Mouse (Mus musculus) kidney, postnatal 0 days (tissue): Measurements from ENCODE around the gene Rnasek. TPM values are rescaled to one million over a fixed set of nuclear protein-coding genes. Genes with fewer than 3 reads are reported as not detected.
A peak's percentile ranks its signal among the peaks of the same experiment; 100 is the strongest.

Experiments used
- ATAC-seq: fragments of 200-750 bp; cut with Nextera tagmentation; replicated peaks from 2 replicates; pipeline ENCODE4 v1.8.0; 2017; ENCODE audit warnings: low read depth, moderate number of reproducible peaks, moderate TSS enrichment, moderate library complexity; ENCODE audit not compliant: low FRiP score
- DNase-seq: peaks from one replicate; pipeline ENCODE4 v3.0.0-alpha.2; 2016; ENCODE audit warnings: low spot score
- H3K27ac ChIP-seq: fragments of 300-500 bp; sonication (generic); 2 replicates; pipeline ENCODE4 v1.5.1; 2014; ENCODE audit warnings: mild to moderate bottlenecking
- H3K27me3 ChIP-seq: fragments of 300-500 bp; sonication (generic); 2 replicates; pipeline ENCODE4 v1.6.1; 2014; ENCODE audit warnings: low read length, mixed read lengths; ENCODE audit not compliant: insufficient read depth
- H3K36me3 ChIP-seq: fragments of 300-500 bp; sonication (generic); 2 replicates; pipeline ENCODE4 v1.6.1; 2014; ENCODE audit warnings: low read length, mixed read lengths; ENCODE audit not compliant: insufficient read depth
- H3K4me1 ChIP-seq: fragments of 300-500 bp; sonication (generic); replicated peaks from 2 replicates; pipeline ENCODE4 v1.6.1; 2014; ENCODE audit warnings: antibody characterized with exemption, low read length, mixed read lengths; ENCODE audit not compliant: insufficient read depth
- H3K4me2 ChIP-seq: fragments of 300-500 bp; sonication (generic); 2 replicates; pipeline ENCODE4 v1.6.1; 2014; ENCODE audit warnings: mild to moderate bottlenecking, low read length, moderate library complexity, mixed read lengths
- H3K4me3 ChIP-seq: fragments of 300-500 bp; sonication (generic); replicated peaks from 2 replicates; pipeline ENCODE4 v1.5.1; 2014; ENCODE audit warnings: low read depth, low read length
- H3K9ac ChIP-seq: fragments of 300-500 bp; sonication (generic); 2 replicates; pipeline ENCODE4 v1.6.1; 2014; ENCODE audit warnings: low read depth, low read length
- H3K9me3 ChIP-seq: fragments of 300-500 bp; sonication (generic); replicated peaks from 2 replicates; pipeline ENCODE4 v1.6.1; 2016; ENCODE audit warnings: low read length, inconsistent platforms, mixed read lengths
- CTCF ChIP-seq: IDR thresholded peaks from 2 replicates; pipeline ENCODE4 v1.5.1; 2016; ENCODE audit warnings: antibody characterized with exemption, low read depth, mild to moderate bottlenecking, moderate library complexity
- WGBS: fragments of 180-500 bp; shearing (Covaris S2); extraction: QIAGEN DNeasy Blood & Tissue Kit; methylation state at CpG from one replicate; pipeline ENCODE4 v1.1.7; 2014; 5-methylcytosine and 5-hydroxymethylcytosine counted together
- polyA plus RNA-seq: library from polyadenylated mRNA; unstranded; fragments of >200 nt; fragmentation: Nextera tagmentation; extraction: Ambion mirVana; gene quantifications from 2 replicates; pipeline ENCODE4 v1.2.1, GENCODE M21; 2015

The Rnasek gene
- polyA plus RNA-seq, 1 experiment from 2014 or later: 455 TPM

- ATAC-seq (peak; percentile 91), DNase-seq (peak; percentile 97)
- peak within 1 kb of the TSS; percentile 71 for H3K4me3 ChIP-seq
- peak within 1 kb of the TSS; percentile 93 for H3K4me2 ChIP-seq
- peaks cover 19% of the 10 kb centered on the region for H3K4me1 ChIP-seq
- peak within 1 kb of the TSS; percentile 95 for H3K27ac ChIP-seq
- peak within 1 kb of the TSS; percentile 73 for H3K9ac ChIP-seq
- WGBS: under 1% methylated on average over 59 of the region's 70 CpGs
- H3K27me3 ChIP-seq: no peaks in the 10 kb centered on the region
- peak; percentile 71 for TF ChIP-seq CTCF
- no peaks in the 10 kb centered on the region for H3K9me3 ChIP-seq
- peaks cover 10% of the 10 kb centered on the region; the same call in 1 of the 2 replicates for H3K36me3 ChIP-seq
Measured at GRCm38 (mm10) chr11:70237457-70238167, 2.0 kb downstream of the Rnasek start, which contains the start of gene 0610010K14Rik. Gene 0610010K14Rik, minus strand, starts transcription at chr11:70237914.

GRCm38 (mm10) chr11:70236717-70237116 lies 2.9 kb downstream of the Rnasek start:
- H3K27ac ChIP-seq: peak overlapping the region; percentile 95
- H3K36me3 ChIP-seq: peaks cover 10% of the 10 kb centered on the region; the same call in 1 of the 2 replicates
- TF ChIP-seq CTCF: no peak
- 36% methylated on average over 7 of the region's 7 CpGs for WGBS
- H3K9ac ChIP-seq: peak overlapping the region; percentile 73; the same call in 1 of the 2 replicates
- H3K9me3 ChIP-seq: no peaks in the 10 kb centered on the region
- H3K4me2 ChIP-seq: peak overlapping the region; percentile 93
- no peak for ATAC-seq
- no peak for DNase-seq
- H3K4me3 ChIP-seq: peak overlapping the region; percentile 71
- H3K27me3 ChIP-seq: no peaks in the 10 kb centered on the region
- H3K4me1 ChIP-seq: peaks cover 19% of the 10 kb centered on the region

GRCm38 (mm10) chr11:70235254-70235900 lies 4.3 kb downstream of the Rnasek start:
- ATAC-seq: no peak
- H3K4me3 ChIP-seq: no peak overlapping the region
- no peaks in the 10 kb centered on the region for H3K27me3 ChIP-seq
- no peak overlapping the region for H3K4me2 ChIP-seq
- peaks cover 10% of the 10 kb centered on the region; the same call in 1 of the 2 replicates for H3K36me3 ChIP-seq
- no peak for DNase-seq
- TF ChIP-seq CTCF: no peak
- WGBS: 84% methylated on average over 12 of the region's 12 CpGs
- H3K9me3 ChIP-seq: no peaks in the 10 kb centered on the region
- H3K27ac ChIP-seq: no peak overlapping the region
- no peak overlapping the region for H3K9ac ChIP-seq
- peaks cover 19% of the 10 kb centered on the region for H3K4me1 ChIP-seq

DNA sequence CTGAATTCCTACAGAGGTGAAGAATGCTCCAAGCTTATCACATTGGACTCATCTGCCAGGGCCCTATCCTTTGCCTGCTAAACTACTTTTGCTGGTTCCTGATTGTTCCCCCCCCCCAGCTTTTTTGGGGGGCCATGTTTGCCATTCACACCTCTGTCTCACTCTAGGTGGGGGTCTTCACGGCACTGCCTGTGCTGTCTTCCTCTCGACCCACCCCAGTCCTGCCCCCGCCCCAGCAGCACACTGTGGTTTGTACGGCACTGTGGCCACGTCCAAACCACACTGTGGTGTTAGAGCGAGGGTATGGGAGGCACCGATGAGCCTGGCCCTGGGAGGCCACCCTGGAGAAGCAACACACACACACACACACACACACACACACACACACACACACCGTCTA lies 5.1 kb downstream of the Rnasek start:
- Histone ChIP-seq H3K4me3 (no peak overlapping the region), H3K27ac (no peak overlapping the region; the same call in 1 of the 2 replicates), H3K36me3 (peaks cover 10% of the 10 kb centered on the region; the same call in 1 of the 2 replicates), H3K4me2 (0 out of 2 replicates have a peak overlapping the region, but pooled peaks have one; percentile 67), H3K4me1 (peaks cover 19% of the 10 kb centered on the region), H3K9ac (no peak overlapping the region), H3K9me3 (no peaks in the 10 kb centered on the region), H3K27me3 (peaks cover 4% of the 10 kb centered on the region; the same call in 1 of the 2 replicates)
- ATAC-seq (no peak), DNase-seq (no peak)
- WGBS: 93% methylated on average over 8 of the region's 8 CpGs
- no peak for TF ChIP-seq CTCF

GRCm38 (mm10) chr11:70234037-70234436 lies 5.6 kb downstream of the Rnasek start:
- ATAC-seq (no peak), DNase-seq (no peak)
- no peak overlapping the region; the same call in 1 of the 2 replicates for H3K27ac ChIP-seq
- H3K9me3 ChIP-seq: no peaks in the 10 kb centered on the region
- TF ChIP-seq CTCF: no peak
- H3K4me3 ChIP-seq: no peak overlapping the region
- H3K9ac ChIP-seq: no peak overlapping the region
- WGBS: 59% methylated on average over 5 of the region's 5 CpGs
- H3K27me3 ChIP-seq: peaks cover 4% of the 10 kb centered on the region; the same call in 1 of the 2 replicates
- peaks cover 10% of the 10 kb centered on the region; the same call in 1 of the 2 replicates for H3K36me3 ChIP-seq
- peak overlapping the region; percentile 67 for H3K4me2 ChIP-seq
- peaks cover 19% of the 10 kb centered on the region for H3K4me1 ChIP-seq

DNA sequence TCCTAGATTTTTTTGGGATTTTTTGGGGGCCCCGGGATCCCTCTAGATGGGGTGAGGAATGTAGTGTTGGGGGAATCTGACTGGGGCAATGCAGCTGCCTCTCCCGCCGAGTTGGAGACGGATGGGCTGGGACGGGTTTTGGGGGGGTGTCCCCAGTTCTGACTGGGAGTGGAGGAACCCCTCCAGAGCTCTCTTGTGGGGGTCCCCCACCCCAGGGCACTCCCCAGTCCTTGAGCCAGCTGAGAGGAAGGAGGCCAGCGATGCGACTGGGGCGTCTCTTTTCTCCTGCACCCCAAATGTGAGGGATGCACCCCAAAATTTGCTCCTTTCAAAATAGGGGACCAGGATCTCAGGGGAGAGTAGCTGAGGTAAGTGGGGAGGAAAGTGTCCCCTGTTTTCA lies 6.6 kb downstream of the Rnasek start:
- DNase-seq (no peak), ATAC-seq (no peak)
- Histone ChIP-seq H3K4me1 (peaks cover 13% of the 10 kb centered on the region; the same call in 1 of the 2 replicates), H3K4me3 (peak overlapping the region; percentile 36), H3K27ac (no peak overlapping the region), H3K27me3 (peaks cover 11% of the 10 kb centered on the region; the same call in 1 of the 2 replicates), H3K9me3 (no peaks in the 10 kb centered on the region), H3K36me3 (peaks cover 10% of the 10 kb centered on the region; the same call in 1 of the 2 replicates), H3K9ac (peak overlapping the region; percentile 60), H3K4me2 (peak overlapping the region; percentile 67)
- TF ChIP-seq CTCF: no peak
- WGBS: 33% methylated on average over 8 of the region's 8 CpGs
